Mouse (Mus musculus): ENCODE results near the gene Hist1h2ae. TPM values are rescaled to one million over a fixed set of nuclear protein-coding genes. Genes with fewer than 3 reads are reported as not detected.

The Hist1h2ae gene
- 106 and 109 TPM in 2 replicates for polyA plus RNA-seq (2016; fragmentation: Nextera tagmentation; extraction: Ambion mirVana)

GRCm38 (mm10) chr13:23571022-23571503, at the start of gene Hist1h2ae, which contains the start of gene Hist1h2bg:
Gene Hist1h2ae, minus strand, starts transcription at chr13:23571220.
Gene Hist1h2bg, plus strand, starts transcription at chr13:23571396.
- peak within 1 kb of the TSS; percentile 58 for H3K4me3 ChIP-seq
- peak within 1 kb of the TSS; percentile 99 for H3K27ac ChIP-seq
- peak; percentile 81 for ATAC-seq
- H3K27me3 ChIP-seq (replicated peaks), result no peaks in the 10 kb centered on the region
- WGBS (ENCODE audit: insufficient replicate concordance), result under 1% methylated on average over 18 of the region's 18 CpGs
- peak within 1 kb of the TSS; percentile 85 for H3K9ac ChIP-seq
- no peaks in the 10 kb centered on the region for H3K9me3 ChIP-seq (replicated peaks)
- H3K4me1 ChIP-seq, result peaks cover 35% of the 10 kb centered on the region
- no peaks in the 10 kb centered on the region for H3K36me3 ChIP-seq
- peak within 1 kb of the TSS; percentile 79 for H3K4me2 ChIP-seq

DNA sequence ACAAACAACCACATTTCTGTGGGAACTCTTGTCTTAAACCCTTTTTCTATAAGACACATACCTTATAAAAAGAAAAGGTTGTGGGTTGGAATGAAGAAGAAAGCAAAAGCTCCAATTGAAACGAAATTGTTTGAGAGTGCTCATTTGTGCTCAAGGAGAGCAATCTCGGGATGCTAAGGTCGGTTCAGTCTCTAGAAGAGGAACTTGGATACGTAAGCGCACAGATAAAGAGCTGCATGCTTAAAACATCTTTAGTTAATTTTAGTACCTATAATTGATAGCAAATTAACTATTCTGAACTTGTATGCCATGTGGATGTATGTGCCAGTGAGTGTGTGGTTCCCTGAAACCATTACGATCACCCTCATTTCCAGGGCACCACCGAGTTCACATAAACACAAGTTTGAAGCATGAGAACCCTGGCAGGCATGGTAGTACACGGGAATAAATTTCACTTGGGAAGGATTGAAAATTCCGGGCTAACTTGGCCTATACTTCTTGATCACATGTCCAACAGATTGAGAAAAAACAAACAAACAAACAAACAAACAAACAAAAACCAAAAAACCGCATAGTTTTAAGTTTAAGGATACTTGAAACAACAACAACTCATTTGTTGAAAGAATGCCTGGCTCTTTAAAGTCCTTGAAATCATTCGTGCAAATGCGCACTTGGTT, 49.2 kb upstream of the Hist1h2ae start:
- peak overlapping the region; percentile 97 for H3K9ac ChIP-seq
- no peaks in the 10 kb centered on the region for H3K36me3 ChIP-seq
- peak overlapping the region; percentile 100 for H3K27ac ChIP-seq
- peaks cover 3% of the 10 kb centered on the region; the same call in 1 of the 2 replicates for H3K27me3 ChIP-seq (replicated peaks)
- H3K4me3 ChIP-seq, result peak overlapping the region; percentile 72
- H3K9me3 ChIP-seq (replicated peaks), result no peaks in the 10 kb centered on the region
- ATAC-seq, result no peak
- peaks cover 28% of the 10 kb centered on the region for H3K4me1 ChIP-seq
- H3K4me2 ChIP-seq, result peak overlapping the region; percentile 90
- WGBS (ENCODE audit: insufficient replicate concordance), result 29% methylated on average over 12 of the region's 12 CpGs

DNA sequence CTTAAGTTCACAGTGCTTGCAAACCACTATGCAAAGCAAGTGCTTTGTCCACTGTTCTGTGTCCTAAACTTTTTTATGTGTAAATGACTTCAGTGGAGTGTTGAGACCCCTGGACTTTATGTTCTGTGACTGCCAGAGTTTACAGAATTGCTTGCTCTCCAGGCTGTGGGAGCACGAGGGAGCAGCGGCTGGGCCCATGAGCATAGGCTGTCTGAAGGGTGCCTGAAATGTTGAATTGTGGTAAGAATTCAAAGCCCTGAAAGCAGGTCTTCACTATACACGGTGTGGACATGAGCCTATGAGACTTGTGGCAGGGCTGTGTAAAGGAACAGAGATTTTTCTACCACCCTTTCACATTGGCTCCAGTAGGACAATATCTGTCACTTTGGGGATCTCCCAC, 40.6 kb upstream of the Hist1h2ae start:
- Histone ChIP-seq H3K36me3 (peaks cover 14% of the 10 kb centered on the region), H3K4me1 (peaks cover 26% of the 10 kb centered on the region), H3K9me3 (replicated peaks) (no peaks in the 10 kb centered on the region), H3K9ac (no peak overlapping the region), H3K27me3 (replicated peaks) (no peaks in the 10 kb centered on the region), H3K27ac (peak overlapping the region; percentile 53), H3K4me3 (no peak overlapping the region), H3K4me2 (no peak overlapping the region)
- ATAC-seq, result no peak
- WGBS (ENCODE audit: insufficient replicate concordance), result 82% methylated on average over 3 of the region's 3 CpGs

DNA sequence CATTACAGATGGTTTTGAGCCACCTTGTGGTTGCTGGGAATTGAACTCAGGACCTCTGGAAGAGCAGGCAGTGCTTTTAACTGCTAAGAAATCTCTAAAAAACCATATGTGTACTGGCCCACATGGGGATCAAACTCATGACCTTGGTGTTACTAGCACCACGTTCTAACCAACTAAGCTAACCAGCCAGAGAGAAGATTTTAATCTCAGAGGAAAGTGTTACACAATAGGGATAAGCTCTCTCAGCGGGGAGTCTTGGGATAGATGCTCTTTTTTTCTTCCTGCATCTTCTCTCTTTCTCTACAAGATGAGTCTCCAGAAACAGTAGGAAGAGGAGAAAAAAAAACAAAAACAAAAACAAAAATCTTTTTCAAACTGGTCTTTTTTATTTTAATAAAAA, 39.4 kb upstream of the Hist1h2ae start:
- Histone ChIP-seq H3K27ac (peak overlapping the region; percentile 86; the same call in 1 of the 2 replicates), H3K9me3 (replicated peaks) (no peaks in the 10 kb centered on the region), H3K36me3 (peaks cover 14% of the 10 kb centered on the region), H3K4me2 (no peak overlapping the region), H3K4me1 (peaks cover 26% of the 10 kb centered on the region), H3K4me3 (no peak overlapping the region), H3K27me3 (replicated peaks) (no peaks in the 10 kb centered on the region), H3K9ac (no peak overlapping the region)
- WGBS (ENCODE audit: insufficient replicate concordance), result 52% methylated on average over 2 of the region's 2 CpGs
- ATAC-seq, result no peak

GRCm38 (mm10) chr13:23609844-23610243, 38.8 kb upstream of the Hist1h2ae start:
- H3K4me1 ChIP-seq, result peaks cover 26% of the 10 kb centered on the region
- H3K9ac ChIP-seq, result peak overlapping the region; percentile 31; the same call in 1 of the 2 replicates
- no peak overlapping the region for H3K4me3 ChIP-seq
- H3K27ac ChIP-seq, result peak overlapping the region; percentile 86
- H3K36me3 ChIP-seq, result peaks cover 14% of the 10 kb centered on the region
- H3K27me3 ChIP-seq (replicated peaks), result no peaks in the 10 kb centered on the region
- H3K9me3 ChIP-seq (replicated peaks), result no peaks in the 10 kb centered on the region
- peak; percentile 28; the same call in 1 of the 2 replicates for ATAC-seq
- H3K4me2 ChIP-seq, result peak overlapping the region; percentile 43

- H3K4me3 ChIP-seq, result no peak overlapping the region
- 29% methylated on average over 4 of the region's 4 CpGs for WGBS (ENCODE audit: insufficient replicate concordance)
- H3K27me3 ChIP-seq (replicated peaks), result no peaks in the 10 kb centered on the region
- peaks cover 26% of the 10 kb centered on the region for H3K4me1 ChIP-seq
- H3K9ac ChIP-seq, result peak overlapping the region; percentile 51; the same call in 1 of the 2 replicates
- peak; percentile 94 for ATAC-seq
- no peaks in the 10 kb centered on the region for H3K9me3 ChIP-seq (replicated peaks)
- peak overlapping the region; percentile 86 for H3K27ac ChIP-seq
- peaks cover 14% of the 10 kb centered on the region for H3K36me3 ChIP-seq
- peak overlapping the region; percentile 43 for H3K4me2 ChIP-seq
Observed at GRCm38 (mm10) chr13:23609209-23609608, 38.2 kb upstream of the Hist1h2ae start.

- Histone ChIP-seq H3K36me3 (no peaks in the 10 kb centered on the region; the same call in 1 of the 2 replicates), H3K4me2 (no peak overlapping the region), H3K9me3 (replicated peaks) (no peaks in the 10 kb centered on the region), H3K27ac (no peak overlapping the region), H3K27me3 (replicated peaks) (no peaks in the 10 kb centered on the region), H3K4me1 (peaks cover 26% of the 10 kb centered on the region), H3K4me3 (no peak overlapping the region), H3K9ac (no peak overlapping the region)
- WGBS (ENCODE audit: insufficient replicate concordance), result 76% methylated on average over 3 of the region's 3 CpGs
- ATAC-seq, result no peak
Observed at GRCm38 (mm10) chr13:23605052-23605451, 34.0 kb upstream of the Hist1h2ae start.

- peaks cover 20% of the 10 kb centered on the region for H3K4me1 ChIP-seq
- H3K9ac ChIP-seq, result no peak overlapping the region
- no peak overlapping the region for H3K4me3 ChIP-seq
- H3K4me2 ChIP-seq, result no peak overlapping the region
- no peak overlapping the region for H3K27ac ChIP-seq
- 89% methylated on average over 3 of the region's 3 CpGs for WGBS (ENCODE audit: insufficient replicate concordance)
- no peaks in the 10 kb centered on the region; the same call in 1 of the 2 replicates for H3K36me3 ChIP-seq
- no peaks in the 10 kb centered on the region for H3K27me3 ChIP-seq (replicated peaks)
- no peak for ATAC-seq
- H3K9me3 ChIP-seq (replicated peaks), result no peaks in the 10 kb centered on the region
Observed at GRCm38 (mm10) chr13:23604452-23604851, 33.4 kb upstream of the Hist1h2ae start.

- no peaks in the 10 kb centered on the region for H3K27me3 ChIP-seq (replicated peaks)
- no peaks in the 10 kb centered on the region for H3K9me3 ChIP-seq (replicated peaks)
- no peak for ATAC-seq
- H3K4me1 ChIP-seq, result peaks cover 8% of the 10 kb centered on the region
- 52% methylated on average over 7 of the region's 7 CpGs for WGBS (ENCODE audit: insufficient replicate concordance)
- peak overlapping the region; percentile 13; the same call in 1 of the 2 replicates for H3K27ac ChIP-seq
- H3K4me3 ChIP-seq, result no peak overlapping the region
- H3K4me2 ChIP-seq, result no peak overlapping the region; the same call in 1 of the 2 replicates
- H3K9ac ChIP-seq, result no peak overlapping the region; the same call in 1 of the 2 replicates
- H3K36me3 ChIP-seq, result no peaks in the 10 kb centered on the region; the same call in 1 of the 2 replicates
Observed at GRCm38 (mm10) chr13:23603182-23603699, 32.2 kb upstream of the Hist1h2ae start.

DNA sequence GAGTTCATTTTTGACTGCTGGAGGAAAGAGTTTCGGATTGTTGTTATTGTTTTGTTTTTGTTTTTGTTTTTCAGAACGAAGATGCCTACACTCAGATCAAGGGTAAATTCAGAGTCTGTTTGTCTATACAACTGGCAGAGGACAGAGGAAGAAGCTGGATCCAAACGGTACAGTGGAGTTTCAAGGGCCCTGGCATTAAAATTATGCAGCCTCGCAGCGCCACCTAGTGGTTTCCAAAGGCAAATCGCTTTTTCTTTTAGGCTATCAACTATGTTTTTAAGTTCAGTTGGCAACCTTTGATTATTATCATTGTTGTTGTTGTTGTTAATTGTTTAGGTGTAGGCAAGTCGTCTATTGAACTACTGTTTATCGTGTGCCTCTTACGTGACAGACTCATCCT, 26.9 kb upstream of the Hist1h2ae start:
- Histone ChIP-seq H3K4me1 (peaks cover 47% of the 10 kb centered on the region), H3K27me3 (replicated peaks) (no peaks in the 10 kb centered on the region), H3K27ac (peak overlapping the region; percentile 93), H3K4me2 (peak overlapping the region; percentile 2; the same call in 1 of the 2 replicates), H3K4me3 (no peak overlapping the region), H3K9ac (peak overlapping the region; percentile 12; the same call in 1 of the 2 replicates), H3K36me3 (no peaks in the 10 kb centered on the region; the same call in 1 of the 2 replicates), H3K9me3 (replicated peaks) (no peaks in the 10 kb centered on the region)
- WGBS (ENCODE audit: insufficient replicate concordance), result 6% methylated on average over 9 of the region's 9 CpGs
- ATAC-seq, result no peak

- Histone ChIP-seq H3K4me3 (peak overlapping the region; percentile 9; the same call in 1 of the 2 replicates), H3K9ac (peak overlapping the region; percentile 66), H3K27ac (peak overlapping the region; percentile 93), H3K4me1 (peaks cover 56% of the 10 kb centered on the region), H3K9me3 (replicated peaks) (no peaks in the 10 kb centered on the region), H3K4me2 (peak overlapping the region; percentile 54), H3K27me3 (replicated peaks) (no peaks in the 10 kb centered on the region), H3K36me3 (no peaks in the 10 kb centered on the region)
- WGBS (ENCODE audit: insufficient replicate concordance), result 48% methylated on average over 7 of the region's 7 CpGs
- ATAC-seq, result peak; percentile 95
Observed at GRCm38 (mm10) chr13:23595622-23596372, 24.8 kb upstream of the Hist1h2ae start.
